Mouse (Mus musculus): ENCODE results near the gene Tbc1d20. TPM values are rescaled to one million over a fixed set of nuclear protein-coding genes. Genes with fewer than 3 reads are reported as not detected.
"Not testable (repeated sequence)": the region's sequence is repeated elsewhere in the genome, so short reads cannot be mapped to it uniquely, and the experiment has no call there.

The Tbc1d20 gene
- not detected in 2 replicates for polyA plus RNA-seq (2012; ENCODE audit: insufficient read depth, insufficient read length, low replicate concordance, missing spikeins)

DNA sequence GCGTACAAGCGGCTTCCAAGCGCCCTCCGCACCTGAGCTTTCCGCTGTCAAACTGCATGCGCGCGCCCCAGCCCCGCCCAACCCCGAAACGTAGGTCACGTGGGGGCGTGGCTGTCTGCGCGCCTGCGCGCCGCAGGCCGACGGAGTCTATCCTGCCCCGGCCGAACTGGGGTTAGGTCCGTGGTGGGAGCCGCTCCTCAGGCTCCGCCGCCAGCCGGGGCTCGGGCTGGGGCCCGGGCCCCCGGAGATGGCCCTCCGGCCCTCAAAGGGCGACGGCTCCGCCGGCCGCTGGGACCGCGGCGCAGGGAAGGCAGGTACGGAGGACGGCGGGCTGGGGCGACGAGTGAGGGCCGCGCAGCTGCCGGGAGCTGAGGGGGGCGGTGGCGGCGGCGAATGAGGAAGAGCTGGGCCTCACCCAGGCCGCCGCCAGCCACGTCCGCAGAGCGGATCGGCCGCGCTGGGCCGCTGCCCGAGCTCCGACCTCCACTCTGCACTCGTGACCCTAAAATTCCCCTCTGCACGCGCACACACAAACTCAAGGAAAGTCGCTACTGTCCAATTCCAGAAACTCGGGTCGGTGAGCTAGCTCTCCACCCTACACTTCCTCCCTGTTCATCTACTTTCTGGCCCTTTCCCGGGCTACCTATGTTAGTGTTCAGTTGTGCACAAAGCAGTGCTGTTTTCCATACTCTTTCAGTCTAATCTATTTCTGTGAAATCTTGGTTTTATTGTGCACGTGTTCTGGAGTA lies at the start of gene Tbc1d20:
TSS of gene Tbc1d20 (plus strand) at position 102 of the 749 bp plus-strand sequence.
- H3K4me3 ChIP-seq (ENCODE audit: insufficient read depth, low read depth, low read length), result peak within 1 kb of the TSS; percentile 90
- TF ChIP-seq POLR2A (IDR thresholded peaks at IDR 0.05; ENCODE audit: insufficient read depth, low read depth, low read length) (peak; percentile 97), CTCF (IDR thresholded peaks at IDR 0.05; ENCODE audit: insufficient read depth, low read depth, low read length) (no peak)
- under 1% methylated on average over 68 of the region's 70 CpGs for WGBS

DNA sequence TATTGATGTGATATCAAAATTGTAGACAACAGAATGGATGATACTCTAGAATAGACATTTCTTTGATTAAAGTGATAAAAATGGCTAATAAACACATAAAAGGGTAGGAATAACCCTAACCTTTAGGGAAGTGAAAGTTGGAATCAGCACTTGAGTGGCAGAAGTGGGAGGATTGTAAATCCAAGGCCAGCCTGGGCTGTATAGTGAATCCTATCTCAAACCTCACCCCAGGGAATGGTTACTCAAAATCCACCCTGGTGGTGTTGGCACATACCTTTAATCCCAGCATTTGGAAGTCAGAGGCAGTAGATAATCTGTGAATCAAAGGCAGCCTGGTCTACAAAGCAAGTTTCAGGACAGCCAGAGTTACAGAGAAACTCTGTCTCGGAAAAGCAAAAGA lies 46.4 kb upstream of the Tbc1d20 start:
- H3K4me1 ChIP-seq (ENCODE audit: control insufficient read depth, insufficient read depth, low read length), result peaks cover 8% of the 10 kb centered on the region
- no peak overlapping the region for H3K27ac ChIP-seq (ENCODE audit: insufficient read depth, low read depth, low read length)
- no peak overlapping the region for H3K4me3 ChIP-seq (ENCODE audit: insufficient read depth, low read depth, low read length)
- WGBS, result 67% methylated on average over 1 of the region's 1 CpGs
- TF ChIP-seq CTCF (IDR thresholded peaks at IDR 0.05; ENCODE audit: insufficient read depth, low read depth, low read length) (no peak), POLR2A (IDR thresholded peaks at IDR 0.05; ENCODE audit: insufficient read depth, low read depth, low read length) (no peak)

More for the DNA sequence above, at the start of gene Tbc1d20:
- no peak within 1 kb of the TSS for H3K27ac ChIP-seq (ENCODE audit: insufficient read depth, low read depth, low read length)
- H3K4me1 ChIP-seq (ENCODE audit: control insufficient read depth, insufficient read depth, low read length), result no peaks in the 10 kb centered on the region

DNA sequence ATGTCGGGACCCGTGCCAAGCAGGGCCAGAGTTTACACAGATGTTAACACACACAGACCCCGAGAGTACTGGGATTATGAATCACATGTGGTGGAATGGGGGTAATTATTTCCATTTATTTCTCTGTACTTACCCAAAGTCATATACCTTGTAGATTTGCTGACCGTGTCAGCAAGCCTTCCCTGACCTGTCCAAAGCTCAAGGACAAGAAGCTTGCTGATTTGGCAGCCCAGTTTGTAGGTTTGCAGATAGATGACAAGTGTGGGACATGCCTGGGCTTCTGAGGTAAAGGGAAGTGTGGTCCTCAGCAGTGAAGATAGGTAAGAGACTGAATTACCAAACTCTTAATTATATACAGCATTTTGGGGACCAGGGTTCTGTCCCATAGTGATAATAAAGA lies 43.1 kb upstream of the Tbc1d20 start:
- 62% methylated on average over 4 of the region's 4 CpGs for WGBS

DNA sequence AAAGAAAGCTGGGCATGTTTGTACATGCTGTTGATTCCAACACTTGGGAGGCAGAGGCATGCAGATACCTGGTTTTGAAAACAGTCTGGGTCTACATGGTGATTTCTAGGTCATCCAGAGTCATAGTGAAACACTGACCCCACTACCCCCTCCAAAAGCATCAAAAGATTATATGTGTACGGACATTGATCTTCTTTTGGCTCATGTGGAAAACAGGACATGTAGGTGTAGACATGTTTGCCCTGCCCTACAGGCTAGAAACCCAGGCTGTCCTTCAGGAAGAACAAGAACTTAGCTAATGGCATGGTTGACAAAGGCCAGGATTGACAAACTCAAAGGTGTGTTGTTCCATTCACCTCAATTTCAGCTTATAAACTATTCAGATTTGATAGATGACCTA lies 33.9 kb upstream of the Tbc1d20 start:
- no peak overlapping the region for H3K27ac ChIP-seq (ENCODE audit: insufficient read depth, low read depth, low read length)
- no peak for TF ChIP-seq POLR2A (IDR thresholded peaks at IDR 0.05; ENCODE audit: insufficient read depth, low read depth, low read length)
- TF ChIP-seq CTCF (IDR thresholded peaks at IDR 0.05; ENCODE audit: insufficient read depth, low read depth, low read length), result no peak
- H3K4me1 ChIP-seq (ENCODE audit: control insufficient read depth, insufficient read depth, low read length), result no peaks in the 10 kb centered on the region
- 96% methylated on average over 1 of the region's 1 CpGs for WGBS
- H3K4me3 ChIP-seq (ENCODE audit: insufficient read depth, low read depth, low read length), result no peak overlapping the region

More for the DNA sequence above, 43.1 kb upstream of the Tbc1d20 start:
- TF ChIP-seq POLR2A (IDR thresholded peaks at IDR 0.05; ENCODE audit: insufficient read depth, low read depth, low read length) (no peak), CTCF (IDR thresholded peaks at IDR 0.05; ENCODE audit: insufficient read depth, low read depth, low read length) (no peak)
- no peak overlapping the region for H3K27ac ChIP-seq (ENCODE audit: insufficient read depth, low read depth, low read length)
- no peak overlapping the region for H3K4me3 ChIP-seq (ENCODE audit: insufficient read depth, low read depth, low read length)
- H3K4me1 ChIP-seq (ENCODE audit: control insufficient read depth, insufficient read depth, low read length), result no peaks in the 10 kb centered on the region

DNA sequence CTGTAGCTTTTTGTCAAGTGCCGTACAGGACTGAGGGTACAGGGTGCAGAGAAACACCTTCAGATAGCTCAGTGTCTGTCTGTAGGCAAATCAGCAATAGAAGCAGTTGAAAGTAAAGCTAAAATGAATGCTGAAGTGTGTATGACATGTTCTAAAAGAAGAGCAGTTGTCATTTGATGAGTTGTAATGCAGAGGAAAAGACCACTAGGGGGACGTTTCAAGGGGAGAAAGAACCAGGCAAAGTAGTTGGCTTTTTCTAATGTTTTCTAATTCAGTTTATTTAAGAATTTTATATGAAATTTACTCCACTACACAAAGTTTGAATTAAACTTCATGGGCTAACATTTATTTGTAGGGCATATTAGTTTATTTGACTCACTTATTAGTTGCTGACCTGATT lies 20.0 kb upstream of the Tbc1d20 start:
- TF ChIP-seq POLR2A (IDR thresholded peaks at IDR 0.05; ENCODE audit: insufficient read depth, low read depth, low read length) (no peak), CTCF (IDR thresholded peaks at IDR 0.05; ENCODE audit: insufficient read depth, low read depth, low read length) (no peak)
- H3K27ac ChIP-seq (ENCODE audit: insufficient read depth, low read depth, low read length), result no peak overlapping the region
- no peaks in the 10 kb centered on the region for H3K4me1 ChIP-seq (ENCODE audit: control insufficient read depth, insufficient read depth, low read length)
- H3K4me3 ChIP-seq (ENCODE audit: insufficient read depth, low read depth, low read length), result no peak overlapping the region
- WGBS, result 69% methylated on average over 2 of the region's 2 CpGs

DNA sequence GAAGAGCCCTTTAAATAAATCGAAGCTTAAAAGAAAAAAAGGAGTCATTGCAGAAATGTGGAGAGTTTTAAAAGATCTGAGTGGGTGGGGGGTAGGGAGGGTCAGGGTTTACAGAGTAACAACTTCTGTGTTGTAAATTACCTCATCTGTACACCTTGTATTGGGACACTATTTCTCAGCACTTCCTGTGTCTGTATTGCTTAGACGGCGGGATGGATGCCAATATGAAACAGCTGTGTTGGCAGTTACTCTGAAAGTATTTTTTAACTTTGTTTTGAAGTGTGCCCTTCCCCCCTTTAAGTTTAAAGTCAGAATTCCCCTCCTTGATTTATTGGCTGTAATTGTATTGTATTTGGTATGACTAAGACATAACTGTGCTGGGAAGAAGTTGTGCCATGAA lies 12.2 kb upstream of the Tbc1d20 start:
- H3K4me3 ChIP-seq (ENCODE audit: insufficient read depth, low read depth, low read length), result no peak overlapping the region
- no peak for TF ChIP-seq CTCF (IDR thresholded peaks at IDR 0.05; ENCODE audit: insufficient read depth, low read depth, low read length)
- TF ChIP-seq POLR2A (IDR thresholded peaks at IDR 0.05; ENCODE audit: insufficient read depth, low read depth, low read length), result no peak
- no peak overlapping the region for H3K27ac ChIP-seq (ENCODE audit: insufficient read depth, low read depth, low read length)
- H3K4me1 ChIP-seq (ENCODE audit: control insufficient read depth, insufficient read depth, low read length), result no peaks in the 10 kb centered on the region
- 69% methylated on average over 3 of the region's 3 CpGs for WGBS

DNA sequence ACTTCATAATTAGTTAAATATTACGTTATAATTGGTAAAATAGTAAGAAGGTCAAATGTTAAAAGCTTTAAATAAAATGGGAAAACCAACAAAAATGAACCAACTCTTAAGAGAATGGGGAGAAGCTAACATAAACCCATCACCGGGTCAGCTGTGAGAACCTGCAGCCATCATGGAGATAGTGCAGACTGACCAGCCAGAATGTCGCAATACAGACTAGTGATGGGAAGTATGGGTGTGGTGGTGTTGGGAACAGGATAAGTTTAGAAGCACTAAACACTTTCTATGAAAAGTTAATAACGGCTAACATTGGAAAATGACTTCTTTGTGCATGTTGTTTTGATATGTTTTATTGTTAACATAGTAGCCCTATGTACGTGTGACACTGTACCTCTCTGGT lies 6.1 kb upstream of the Tbc1d20 start:
- 91% methylated on average over 5 of the region's 5 CpGs for WGBS
- Histone ChIP-seq H3K27ac (ENCODE audit: insufficient read depth, low read depth, low read length) (no peak overlapping the region), H3K4me3 (ENCODE audit: insufficient read depth, low read depth, low read length) (no peak overlapping the region), H3K4me1 (ENCODE audit: control insufficient read depth, insufficient read depth, low read length) (no peaks in the 10 kb centered on the region)
- no peak for TF ChIP-seq CTCF (IDR thresholded peaks at IDR 0.05; ENCODE audit: insufficient read depth, low read depth, low read length)
- TF ChIP-seq POLR2A (IDR thresholded peaks at IDR 0.05; ENCODE audit: insufficient read depth, low read depth, low read length), result no peak

DNA sequence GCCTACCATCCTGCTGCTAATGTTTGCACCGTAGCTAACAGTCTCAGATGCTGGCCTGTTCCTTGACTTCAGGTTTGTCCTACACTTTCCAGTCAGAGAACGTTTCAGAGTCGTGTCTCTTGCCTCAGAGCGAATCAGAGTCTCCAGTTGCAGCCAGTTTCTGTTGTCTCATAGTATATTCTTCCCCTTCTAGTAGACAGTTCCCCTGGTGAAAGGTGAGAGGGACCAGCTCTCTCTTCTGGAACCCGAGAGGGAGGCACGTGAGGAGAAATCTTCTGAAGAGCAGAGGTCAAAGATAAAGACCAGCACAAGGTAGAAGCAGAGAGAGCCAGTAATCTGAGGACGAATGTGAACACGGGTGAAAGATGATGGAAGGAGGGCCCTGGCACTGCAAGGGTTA lies 5.6 kb upstream of the Tbc1d20 start:
- whole genome bisulfite sequencing, result 85% methylated on average over 8 of the region's 8 CpGs
- TF ChIP-seq CTCF (IDR thresholded peaks at IDR 0.05; ENCODE audit: insufficient read depth, low read depth, low read length) (no peak), POLR2A (IDR thresholded peaks at IDR 0.05; ENCODE audit: insufficient read depth, low read depth, low read length) (no peak)
- Histone ChIP-seq H3K27ac (ENCODE audit: insufficient read depth, low read depth, low read length) (no peak overlapping the region), H3K4me3 (ENCODE audit: insufficient read depth, low read depth, low read length) (no peak overlapping the region), H3K4me1 (ENCODE audit: control insufficient read depth, insufficient read depth, low read length) (no peaks in the 10 kb centered on the region)

DNA sequence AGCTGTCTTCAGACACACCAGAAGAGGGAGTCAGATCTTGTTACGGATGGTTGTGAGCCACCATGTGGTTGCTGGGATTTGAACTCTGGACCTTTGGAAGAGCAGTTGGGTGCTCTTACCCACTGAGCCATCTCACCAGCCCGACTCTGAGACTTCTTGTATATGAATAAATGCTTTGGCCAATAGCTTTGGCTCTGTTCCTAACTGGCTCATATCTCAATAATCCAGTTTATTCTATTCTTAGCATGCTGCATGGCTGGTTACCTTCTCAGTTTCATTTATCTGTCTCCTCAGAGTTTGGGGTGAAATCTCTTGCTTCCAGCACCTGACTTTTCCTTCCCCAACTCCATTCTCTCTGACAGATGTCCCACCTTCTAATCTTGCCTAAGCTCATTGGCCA lies 4.0 kb upstream of the Tbc1d20 start:
- not testable (repeated sequence) for H3K4me1 ChIP-seq (ENCODE audit: control insufficient read depth, insufficient read depth, low read length); H3K27ac ChIP-seq (ENCODE audit: insufficient read depth, low read depth, low read length); H3K4me3 ChIP-seq (ENCODE audit: insufficient read depth, low read depth, low read length)
- WGBS, result 75% methylated on average over 2 of the region's 2 CpGs

Data from olfactory bulb, adult 2 months (tissue).